Mouse (Mus musculus) telencephalon, adult 2 months (tissue): ENCODE data around the gene Rft1.

Source experiments
- DNase-seq: peaks from one replicate; pipeline ENCODE4 v3.0.0-alpha.2; 2011; ENCODE audit warnings: low read depth, low spot score

The Rft1 gene

GRCm38 (mm10) chr14:30722406-30722805 lies 68.2 kb downstream of the Rft1 start:
- no peak for DNase-seq

DNA sequence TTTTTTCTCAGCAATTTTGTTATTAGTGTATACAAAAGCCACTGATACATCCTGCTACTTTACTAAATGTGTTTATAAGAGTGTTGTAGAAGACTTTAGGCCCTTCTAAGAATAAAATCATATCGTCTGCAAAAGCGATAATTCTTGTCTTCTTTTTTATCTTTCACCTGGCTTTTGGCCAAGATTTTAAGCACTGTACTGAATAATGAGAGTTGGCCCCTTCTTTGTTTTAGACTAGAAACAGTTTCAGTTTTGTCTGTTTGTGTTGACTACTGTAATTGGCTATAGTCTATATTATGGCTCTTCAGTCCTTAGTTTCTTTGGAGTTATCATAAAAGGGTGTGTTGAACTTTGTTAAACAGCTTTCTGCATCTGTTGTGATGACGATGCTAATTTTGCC lies 77.7 kb downstream of the Rft1 start:
- DNase-seq = no peak

DNA sequence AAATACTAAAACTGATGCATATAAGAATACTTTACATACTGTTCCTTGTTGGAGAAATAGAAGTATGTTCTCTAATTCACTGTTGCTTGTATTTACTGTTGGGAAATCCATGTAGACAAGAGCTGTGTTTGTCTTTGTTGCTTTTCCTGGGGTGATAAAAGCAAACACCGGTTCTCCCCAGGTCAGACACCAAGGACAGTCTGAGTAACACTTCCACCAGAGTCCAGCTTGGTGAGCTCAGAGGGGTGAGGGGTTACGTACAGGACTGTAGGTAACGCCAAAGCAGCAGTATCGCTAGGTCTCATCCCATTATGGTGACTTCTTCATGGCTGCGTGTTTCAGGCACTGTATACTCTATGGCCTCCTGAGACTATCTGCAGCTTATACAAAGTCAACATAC lies 80.5 kb downstream of the Rft1 start:
- DNase-seq = no peak

GRCm38 (mm10) chr14:30735810-30736209 lies 81.7 kb downstream of the Rft1 start:
- no peak for DNase-seq

GRCm38 (mm10) chr14:30736413-30736812 lies 82.3 kb downstream of the Rft1 start:
- DNase-seq = no peak
